Mouse (Mus musculus) heart, postnatal 0 days (tissue): ENCODE data around the gene Pacsin1.

Experiments
- CTCF ChIP-seq: IDR thresholded peaks from 2 replicates; pipeline ENCODE4 v1.5.1; 2016; ENCODE audit warnings: antibody characterized with exemption, control low read depth, low read depth
- EP300 ChIP-seq: IDR thresholded peaks from 2 replicates; pipeline ENCODE4 v1.6.1; 2016; ENCODE audit warnings: antibody characterized with exemption, low read depth

- TF ChIP-seq EP300 (no peak), CTCF (no peak)
Observed at GRCm38 (mm10) chr17:27673945-27674344, 18.6 kb downstream of the Pacsin1 start.
